Mouse (Mus musculus) E14TG2a.4 (cell line): ENCODE data around the gene Atp4a.

Source experiments
- CTCF ChIP-seq: conservative IDR thresholded peaks from 2 replicates; pipeline ENCODE4 v1.5.1; 2014; ENCODE audit warnings: low read length
- NANOG ChIP-seq: IDR thresholded peaks from 2 replicates; pipeline ENCODE4 v1.6.1; 2014; ENCODE audit warnings: borderline replicate concordance, low read length, mixed read lengths
- POU5F1 ChIP-seq: IDR thresholded peaks from 2 replicates; pipeline ENCODE4 v1.6.1; 2014; ENCODE audit warnings: low read length, borderline replicate concordance

- TF ChIP-seq CTCF = no peak
- no peak for TF ChIP-seq NANOG
- TF ChIP-seq POU5F1 = no peak
Observed at GRCm38 (mm10) chr7:30707441-30707840, 4.6 kb upstream of the Atp4a start.
